Mouse (Mus musculus) G1E (cell line): ENCODE results near the gene Parg. TPM values are rescaled to one million over a fixed set of nuclear protein-coding genes. Genes with fewer than 3 reads are reported as not detected.

Source experiments
- ATAC-seq: 2 replicates; pipeline ENCODE4 v1.8.0; 2016; ENCODE audit warnings: mild to moderate bottlenecking; ENCODE audit not compliant: insufficient number of reproducible peaks, poor library complexity, low FRiP score, severe bottlenecking; ENCODE audit errors: extremely low read depth
- DNase-seq: peaks from one replicate; pipeline ENCODE4 v3.0.0; 2012; ENCODE audit warnings: low spot score
- H3K27me3 ChIP-seq: 2 replicates; pipeline ENCODE4 v1.6.1; 2012; ENCODE audit warnings: mild to moderate bottlenecking, low read length, inconsistent platforms; ENCODE audit not compliant: insufficient read depth
- H3K36me3 ChIP-seq: replicated peaks from 2 replicates; pipeline ENCODE3; 2012; ENCODE audit warnings: mild to moderate bottlenecking, inconsistent platforms
- H3K4me1 ChIP-seq: 2 replicates; pipeline ENCODE4 v1.6.1; 2012; ENCODE audit warnings: low read depth, low read length, inconsistent platforms, mixed read lengths; ENCODE audit not compliant: insufficient read depth
- H3K4me3 ChIP-seq: 2 replicates; pipeline ENCODE4 v1.5.1; 2012; ENCODE audit warnings: low read depth, mild to moderate bottlenecking, inconsistent platforms, low read length, moderate library complexity, mixed read lengths
- H3K9me3 ChIP-seq: replicated peaks from 2 replicates; pipeline ENCODE4 v1.6.1; 2012; ENCODE audit warnings: inconsistent platforms
- CTCF ChIP-seq: IDR thresholded peaks from 2 replicates; pipeline ENCODE4 v1.5.1; 2012; ENCODE audit warnings: low read depth, low read length, inconsistent platforms, mixed read lengths
- GATA1 ChIP-seq: IDR thresholded peaks from 2 replicates; pipeline ENCODE4 v1.6.1; 2012; ENCODE audit warnings: borderline replicate concordance, low read length, inconsistent platforms, mixed read lengths
- GATA2 ChIP-seq: IDR thresholded peaks from 2 replicates; pipeline ENCODE4 v1.6.1; 2012; ENCODE audit warnings: low read depth, low read length, inconsistent platforms, borderline replicate concordance
- POLR2AphosphoS5 ChIP-seq: IDR thresholded peaks from 2 replicates; pipeline ENCODE4 v1.6.1; 2012; ENCODE audit warnings: low read depth, low read length, inconsistent platforms; ENCODE audit not compliant: insufficient replicate concordance
- TAL1 ChIP-seq: conservative IDR thresholded peaks from 2 replicates; pipeline ENCODE4 v1.6.1; 2012; ENCODE audit warnings: low read depth, low read length, inconsistent platforms, mixed read lengths
- polyA plus RNA-seq: library from polyadenylated mRNA; stranded (reverse); fragments of >175 nt; gene quantifications from 2 replicates; pipeline ENCODE4 v1.2.3, GENCODE M21; 2012
- total RNA-seq, 2 experiments: library from RNA; stranded (forward) in 1 of 2; stranded (reverse) in 1 of 2; fragments of 200-1000 nt in 1 of 2; fragments of >200 nt in 1 of 2; fragmentation: Nextera tagmentation in 1 of 2; gene quantifications; 2 replicates each; pipeline ENCODE4 v1.2.3; 2014 to 2017

Gene Parg
- total RNA-seq (2014; fragmentation: Nextera tagmentation), result 74.7 and 97.6 TPM in 2 replicates
- total RNA-seq (2017), result 105 and 123 TPM in 2 replicates
- polyA plus RNA-seq, result 33.1 and 33.9 TPM in 2 replicates

GRCm38 (mm10) chr14:32201791-32202451 lies at the start of gene Parg, which contains the start of gene Timm23:
Gene Parg, plus strand, starts transcription at chr14:32201949.
Gene Timm23, minus strand, starts transcription at chr14:32201898.
- ATAC-seq (peak; percentile 72), DNase-seq (peak; percentile 84)
- peak within 1 kb of the TSS; percentile 97 for H3K4me3 ChIP-seq
- H3K36me3 ChIP-seq, result peaks cover 43% of the 10 kb centered on the region
- H3K9me3 ChIP-seq, result no peaks in the 10 kb centered on the region
- peaks cover 39% of the 10 kb centered on the region for H3K4me1 ChIP-seq
- no peaks in the 10 kb centered on the region for H3K27me3 ChIP-seq
- TF ChIP-seq TAL1, result no peak
- TF ChIP-seq GATA1, result no peak
- no peak for TF ChIP-seq POLR2AphosphoS5
- no peak for TF ChIP-seq CTCF
- no peak for TF ChIP-seq GATA2

GRCm38 (mm10) chr14:32152243-32152965 lies 49.3 kb upstream of the Parg start:
- H3K4me1 ChIP-seq, result peaks cover 5% of the 10 kb centered on the region
- peaks cover 3% of the 10 kb centered on the region for H3K36me3 ChIP-seq
- TF ChIP-seq CTCF (no peak), POLR2AphosphoS5 (no peak), GATA2 (no peak), GATA1 (no peak), TAL1 (no peak)
- ATAC-seq, result no peak
- no peak for DNase-seq
- peaks cover 21% of the 10 kb centered on the region for H3K27me3 ChIP-seq
- no peak overlapping the region for H3K4me3 ChIP-seq
- H3K9me3 ChIP-seq, result peaks cover 5% of the 10 kb centered on the region

GRCm38 (mm10) chr14:32153156-32153555 lies 48.6 kb upstream of the Parg start:
- DNase-seq (no peak), ATAC-seq (no peak)
- peaks cover 21% of the 10 kb centered on the region for H3K27me3 ChIP-seq
- TF ChIP-seq CTCF (no peak), POLR2AphosphoS5 (no peak), TAL1 (no peak), GATA1 (no peak), GATA2 (no peak)
- H3K36me3 ChIP-seq, result peaks cover 9% of the 10 kb centered on the region
- H3K4me1 ChIP-seq, result peaks cover 5% of the 10 kb centered on the region
- no peaks in the 10 kb centered on the region for H3K9me3 ChIP-seq
- no peak overlapping the region for H3K4me3 ChIP-seq

- TF ChIP-seq GATA2 (no peak), CTCF (no peak), GATA1 (no peak), TAL1 (no peak), POLR2AphosphoS5 (no peak)
- peaks cover 21% of the 10 kb centered on the region for H3K27me3 ChIP-seq
- peaks cover 15% of the 10 kb centered on the region for H3K4me1 ChIP-seq
- DNase-seq (no peak), ATAC-seq (no peak)
- H3K4me3 ChIP-seq, result no peak overlapping the region
- H3K9me3 ChIP-seq, result peaks cover 5% of the 10 kb centered on the region; the same call in 1 of the 2 replicates
- H3K36me3 ChIP-seq, result peaks cover 14% of the 10 kb centered on the region
Measured at GRCm38 (mm10) chr14:32154758-32155157, 47.0 kb upstream of the Parg start.

DNA sequence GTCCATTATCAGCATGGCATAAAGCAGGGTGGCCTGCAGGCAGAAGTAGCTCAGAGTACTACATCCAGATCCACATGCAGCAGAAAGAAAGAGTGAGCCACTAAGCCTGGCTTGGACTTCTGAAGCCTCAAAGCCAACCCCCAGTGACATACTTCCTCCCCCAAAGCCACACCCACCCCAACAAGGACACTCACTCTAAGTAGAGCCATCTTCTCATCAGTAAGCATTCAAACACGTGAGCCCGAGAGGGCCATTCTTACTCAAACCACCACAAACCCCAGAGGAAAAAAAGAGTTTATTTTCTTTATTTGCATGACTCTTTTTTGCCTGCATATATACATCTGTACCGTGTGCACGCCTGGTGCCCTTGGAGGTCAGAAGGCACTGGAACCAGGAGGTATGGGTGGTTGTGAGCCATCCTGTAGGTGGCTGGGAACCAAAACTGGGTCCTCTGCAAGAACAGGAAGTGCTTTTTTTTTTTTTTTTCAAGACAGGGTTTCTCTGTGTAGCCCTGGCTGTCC lies 42.5 kb upstream of the Parg start:
- peaks cover 47% of the 10 kb centered on the region for H3K4me1 ChIP-seq
- ATAC-seq, result peak; percentile 57
- peaks cover 31% of the 10 kb centered on the region for H3K36me3 ChIP-seq

More for the DNA sequence above, 42.5 kb upstream of the Parg start:
- Histone ChIP-seq H3K27me3 (peaks cover 2% of the 10 kb centered on the region; the same call in 1 of the 2 replicates), H3K9me3 (peaks cover 5% of the 10 kb centered on the region; the same call in 1 of the 2 replicates), H3K4me3 (peak overlapping the region; percentile 97)
- no peak for TF ChIP-seq GATA2
- no peak for TF ChIP-seq CTCF
- no peak for TF ChIP-seq TAL1
- TF ChIP-seq POLR2AphosphoS5, result no peak
- TF ChIP-seq GATA1, result no peak
- DNase-seq, result no peak
